8 mouse cellular contexts compared by ENCODE assay signal in the genomic region with DNA sequence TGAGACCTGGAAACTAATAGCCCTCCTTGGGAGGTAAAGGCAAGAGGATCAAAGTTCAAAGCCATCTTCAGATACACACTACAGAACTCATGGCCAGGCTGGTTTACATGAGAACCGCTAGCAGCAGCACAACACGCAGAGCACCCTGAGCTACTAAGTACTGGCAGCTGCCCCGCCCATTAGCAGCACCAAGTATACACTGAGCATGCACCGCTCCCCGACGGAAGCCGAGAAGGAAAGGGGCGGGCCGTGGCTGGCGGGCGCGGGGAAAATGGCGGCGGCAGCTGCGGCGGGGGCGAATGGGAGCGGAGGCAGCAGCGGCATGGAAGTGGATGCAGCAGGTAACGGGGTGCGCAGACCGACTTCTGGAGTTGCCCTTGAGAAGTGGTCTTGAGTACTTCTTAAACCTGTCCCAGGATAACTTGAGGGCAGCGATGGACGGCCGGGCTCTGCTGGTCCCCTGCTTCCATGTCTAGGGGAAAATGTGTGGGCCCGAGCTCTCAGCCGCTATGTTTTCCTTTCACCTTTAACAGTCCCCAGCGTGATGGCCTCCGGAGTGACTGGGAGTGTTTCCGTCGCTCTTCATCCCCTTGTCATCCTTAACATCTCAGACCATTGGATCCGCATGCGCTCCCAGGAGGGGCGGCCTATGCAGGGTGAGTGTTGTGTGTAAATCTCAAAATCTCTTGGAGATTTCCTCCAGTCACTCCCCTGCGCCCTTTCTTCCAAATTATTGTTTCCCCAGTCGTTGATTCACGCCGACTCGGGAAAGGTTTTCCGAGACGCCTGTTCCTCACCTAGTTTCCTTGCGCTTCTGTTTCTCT. TPM values are rescaled to one million over a fixed set of nuclear protein-coding genes. Genes with fewer than 3 reads are reported as not detected.
DNase-seq lines count a peak whose midpoint lies in the region; ATAC-seq lines count a peak whose summit lies in the region.

A gene (plus strand): TSS at position 230 of the 824 bp plus-strand sequence.

- H3K4me1 ChIP-seq in heart, embryonic 14.5 days (ENCODE audit: control insufficient read depth in 2 of 2, insufficient read depth in 2 of 2, low read length in 2 of 2), result peaks cover 0 to 13% of the 10 kb centered on the region in 2 experiments; a peak in 2 of 4 replicates
- H3K4me1 ChIP-seq in liver, embryonic 13.5 days (replicated peaks), result peaks cover 37% of the 10 kb centered on the region
- H3K4me1 ChIP-seq in stomach, embryonic 16.5 days (ENCODE audit: control insufficient read depth, insufficient read depth, low read length), result peaks cover 11% of the 10 kb centered on the region; the same call in 1 of the 2 replicates

- peak within 1 kb of the TSS; percentile 80 for H3K4me2 ChIP-seq in heart, embryonic 14.5 days (ENCODE audit: low read length)
- peak within 1 kb of the TSS; percentile 83 for H3K4me2 ChIP-seq in liver, embryonic 13.5 days
- H3K4me2 ChIP-seq in stomach, embryonic 16.5 days (ENCODE audit: low read depth, low read length), result peak within 1 kb of the TSS; percentile 77

- peaks cover 40% of the 10 kb centered on the region for H3K36me3 ChIP-seq in heart, embryonic 14.5 days (ENCODE audit: control insufficient read depth, insufficient read depth, low read length)
- peaks cover 41% of the 10 kb centered on the region for H3K36me3 ChIP-seq in liver, embryonic 13.5 days
- H3K36me3 ChIP-seq in stomach, embryonic 16.5 days (ENCODE audit: control insufficient read depth, insufficient read depth, low read length), result peaks cover 13% of the 10 kb centered on the region

- no peaks in the 10 kb centered on the region for H3K27me3 ChIP-seq in heart, embryonic 14.5 days (ENCODE audit: control insufficient read depth, insufficient read depth, low read length)
- H3K27me3 ChIP-seq in liver, embryonic 13.5 days, result no peaks in the 10 kb centered on the region
- no peaks in the 10 kb centered on the region for H3K27me3 ChIP-seq in stomach, embryonic 16.5 days (ENCODE audit: control insufficient read depth, insufficient read depth, low read length)

- peak; percentile 90 for ATAC-seq in heart, embryonic 14.5 days (ENCODE audit: insufficient number of reproducible peaks, insufficient read depth, low FRiP score, low read depth)
- ATAC-seq in liver, embryonic 13.5 days (ENCODE audit: low read depth), result peak; percentile 94
- peak; percentile 96 for ATAC-seq in stomach, embryonic 16.5 days (ENCODE audit: insufficient read depth, low FRiP score)

- H3K27ac ChIP-seq in heart, embryonic 14.5 days (replicated peaks in 1 of 2; ENCODE audit: control insufficient read depth in 1 of 2, insufficient read depth in 1 of 2, low read depth in 2 of 2, low read length in 2 of 2), result peak within 1 kb of the TSS; percentile 56 to 74
- peak within 1 kb of the TSS; percentile 73 for H3K27ac ChIP-seq in liver, embryonic 13.5 days
- H3K27ac ChIP-seq in stomach, embryonic 16.5 days (ENCODE audit: low read length), result peak within 1 kb of the TSS; percentile 26

- DNase-seq in CD4-positive, CD25-positive, alpha-beta regulatory T cell, adult 2 months (ENCODE audit: low read depth, low spot score), result peak; percentile 96
- peak; percentile 84 for DNase-seq in c-Kit-negative CD71-positive TER-119-positive erythroid progenitor cells, embryonic 14.5 days (ENCODE audit: low read depth, low spot score)
- DNase-seq in fibroblast of lung, adult 2 months (ENCODE audit: low read depth), result peak; percentile 61
- peak; percentile 95 for DNase-seq in kidney, postnatal 14 days
- DNase-seq in liver, embryonic 13.5 days, result peak; percentile 91
- DNase-seq in neural tube, embryonic 10.5 days (ENCODE audit: extremely low spot score, low spot score), result peak; percentile 97

- H3K4me3 ChIP-seq in heart, embryonic 14.5 days (ENCODE audit: control insufficient read depth in 1 of 2, insufficient read depth in 1 of 2, low read depth in 1 of 2, low read length in 2 of 2), result peak within 1 kb of the TSS; percentile 63 to 92
- peak within 1 kb of the TSS; percentile 90 for H3K4me3 ChIP-seq in liver, embryonic 13.5 days (replicated peaks)
- peak within 1 kb of the TSS; percentile 74 for H3K4me3 ChIP-seq in stomach, embryonic 16.5 days (replicated peaks; ENCODE audit: low read length)

- no peaks in the 10 kb centered on the region for H3K9me3 ChIP-seq in heart, embryonic 14.5 days (ENCODE audit: control insufficient read depth, low read length)
- H3K9me3 ChIP-seq in liver, embryonic 13.5 days (replicated peaks), result no peaks in the 10 kb centered on the region
- no peaks in the 10 kb centered on the region for H3K9me3 ChIP-seq in stomach, embryonic 16.5 days (replicated peaks; ENCODE audit: control insufficient read depth, low read length)

- under 1% methylated on average over 42 of the region's 42 CpGs for WGBS in heart, embryonic 14.5 days
- WGBS in liver, embryonic 13.5 days (ENCODE audit: insufficient replicate concordance), result under 1% methylated on average over 42 of the region's 42 CpGs
- WGBS in stomach, embryonic 16.5 days, result under 1% methylated on average over 42 of the region's 42 CpGs

- H3K9ac ChIP-seq in heart, embryonic 14.5 days (ENCODE audit: low read length), result peak within 1 kb of the TSS; percentile 76
- peak within 1 kb of the TSS; percentile 88 for H3K9ac ChIP-seq in liver, embryonic 13.5 days
- H3K9ac ChIP-seq in stomach, embryonic 16.5 days (ENCODE audit: low read length), result peak within 1 kb of the TSS; percentile 82

RNA-seq across cellular contexts. Expression of the gene that starts here (rescaled TPM):
- polyA plus RNA-seq in heart, embryonic 14.5 days (2014; fragmentation: Nextera tagmentation; extraction: Ambion mirVana), result 242 and 254 TPM in 2 replicates
- 180 TPM in 2 replicates for polyA plus RNA-seq in liver, embryonic 13.5 days (2015; fragmentation: Nextera tagmentation; extraction: Ambion mirVana)
- polyA plus RNA-seq in stomach, embryonic 16.5 days (2015; fragmentation: Nextera tagmentation; extraction: Ambion mirVana), result 281 and 289 TPM in 2 replicates

Comparison
In these comparisons a context has a peak if more than half of its experiments do, and no peak if none do; other contexts are left out.
1. Peak in every context shown above with its lines: DNase-seq, ATAC-seq, H3K4me3 ChIP-seq and H3K27ac ChIP-seq.